Mouse (Mus musculus) adipocyte (in vitro differentiated cells): Measurements from ENCODE around the gene Togaram1.
A peak's percentile ranks its signal among the peaks of the same experiment; 100 is the strongest.

Experiments used
- DNase-seq: peaks from one replicate; pipeline ENCODE4 v3.0.0-alpha.2; 2016; ENCODE audit warnings: low spot score

The Togaram1 gene

GRCm38 (mm10) chr12:65058203-65058602 lies 92.6 kb downstream of the Togaram1 start:
- DNase-seq, result no peak

DNA sequence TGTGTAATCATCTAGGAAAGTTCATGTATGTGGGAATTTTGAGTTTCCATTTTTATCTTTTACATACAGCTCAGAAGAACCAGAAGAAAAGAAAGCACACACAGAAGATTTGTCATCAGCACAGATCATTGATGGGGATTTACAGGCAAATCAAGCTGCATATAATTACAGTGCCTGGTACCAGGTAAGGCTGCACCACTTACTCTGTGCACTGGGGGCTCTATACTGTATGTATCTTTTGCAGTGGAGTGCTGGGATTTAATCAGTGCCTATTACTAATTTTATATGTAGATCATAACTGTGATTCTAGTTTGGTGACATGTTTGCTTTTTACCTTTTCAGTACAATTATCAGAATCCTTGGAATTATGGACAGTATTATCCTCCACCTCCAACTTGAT lies 95.5 kb downstream of the Togaram1 start:
- no peak for DNase-seq

DNA sequence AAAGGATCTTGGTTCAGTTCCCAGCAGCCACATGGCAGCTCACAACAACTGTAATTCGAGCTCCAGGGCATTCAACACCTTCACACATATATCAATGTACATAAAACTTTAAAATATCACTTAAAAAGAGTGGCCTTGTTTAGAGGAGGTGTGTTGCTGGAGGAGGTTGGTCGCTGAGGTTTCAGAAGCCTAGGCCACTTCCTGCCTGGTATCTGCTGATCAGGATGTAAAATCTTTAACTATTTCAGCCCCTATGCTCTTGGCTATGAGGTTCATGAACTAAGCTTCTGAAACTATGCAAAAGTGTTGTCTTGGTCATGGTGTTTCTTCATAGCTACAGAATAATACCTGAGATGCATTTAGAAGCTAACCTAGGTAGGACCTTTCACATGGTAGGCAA lies 99.6 kb downstream of the Togaram1 start:
- no peak for DNase-seq

GRCm38 (mm10) chr12:65066234-65066633 lies 100.6 kb downstream of the Togaram1 start:
- no peak for DNase-seq

- peak; percentile 25 for DNase-seq
Measured at GRCm38 (mm10) chr12:65068409-65068808, 102.8 kb downstream of the Togaram1 start.
